Mouse (Mus musculus) hindbrain, embryonic 13.5 days (tissue): ENCODE measurements around the gene Large2. TPM values are rescaled to one million over a fixed set of nuclear protein-coding genes. Genes with fewer than 3 reads are reported as not detected.

Experiments used
- ATAC-seq: fragments of 200-750 bp; cut with Nextera tagmentation; 2 replicates; pipeline ENCODE4 v1.8.0; 2017; ENCODE audit warnings: moderate TSS enrichment; ENCODE audit not compliant: low FRiP score
- H3K27ac ChIP-seq: fragments of 300-500 bp; sonication (generic); 2 replicates; pipeline ENCODE4 v1.5.1; 2015; ENCODE audit warnings: inconsistent platforms, mild to moderate bottlenecking, moderate library complexity
- H3K27me3 ChIP-seq: fragments of 300-500 bp; sonication (generic); 2 replicates; pipeline ENCODE4 v1.6.1; 2015; ENCODE audit warnings: mild to moderate bottlenecking, inconsistent platforms
- H3K36me3 ChIP-seq: fragments of 300-500 bp; sonication (generic); 2 replicates; pipeline ENCODE4 v1.6.1; 2015; ENCODE audit warnings: mild to moderate bottlenecking, inconsistent platforms
- H3K4me1 ChIP-seq: fragments of 300-500 bp; sonication (generic); replicated peaks from 2 replicates; pipeline ENCODE4 v1.6.1; 2015; ENCODE audit warnings: inconsistent platforms
- H3K4me2 ChIP-seq: fragments of 300-500 bp; sonication (generic); 2 replicates; pipeline ENCODE4 v1.6.1; 2015; ENCODE audit warnings: inconsistent platforms, mild to moderate bottlenecking, moderate library complexity
- H3K4me3 ChIP-seq: fragments of 300-500 bp; sonication (generic); 2 replicates; pipeline ENCODE4 v1.5.1; 2015; ENCODE audit warnings: mild to moderate bottlenecking, inconsistent platforms
- H3K9ac ChIP-seq: fragments of 300-500 bp; sonication (generic); 2 replicates; pipeline ENCODE4 v1.6.1; 2015; ENCODE audit warnings: mild to moderate bottlenecking, inconsistent platforms
- H3K9me3 ChIP-seq: fragments of 300-500 bp; sonication (generic); 2 replicates; pipeline ENCODE4 v1.6.1; 2016; ENCODE audit warnings: inconsistent platforms
- WGBS: fragments of 180-500 bp; shearing (Covaris S2); methylation state at CpG from one replicate; pipeline ENCODE4 v1.1.7; 2015; 5-methylcytosine and 5-hydroxymethylcytosine counted together
- polyA plus RNA-seq: library from polyadenylated mRNA; unstranded; fragments of >200 nt; fragmentation: Nextera tagmentation; extraction: Ambion mirVana; gene quantifications from 2 replicates; pipeline ENCODE4 v1.2.1, GENCODE M21; 2015

Large2 gene
- polyA plus RNA-seq, 1 experiment from 2014 or later: 1.6 TPM

DNA sequence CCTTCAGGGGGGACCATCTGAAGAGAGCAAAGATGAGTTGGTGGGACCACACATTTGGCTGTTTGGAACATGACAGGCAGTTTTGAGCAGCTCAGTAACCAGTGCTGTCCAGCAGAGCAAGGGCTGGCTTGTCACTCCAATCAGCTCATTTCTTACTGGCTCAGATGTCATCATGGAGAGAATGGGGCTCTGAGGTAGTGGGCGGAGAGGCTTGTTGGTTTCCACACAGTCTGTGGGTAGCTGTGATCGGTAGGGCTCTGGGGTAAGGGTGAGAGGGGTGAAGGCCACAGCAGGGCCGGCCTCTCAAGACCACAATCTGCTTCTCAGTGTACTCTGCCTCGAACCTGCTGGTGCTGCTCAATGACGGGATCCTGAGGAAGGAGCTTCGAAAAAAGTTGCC, 1.6 kb upstream of the Large2 start:
- Histone ChIP-seq H3K4me3 (peak overlapping the region; percentile 73), H3K4me2 (peak overlapping the region; percentile 91), H3K9ac (peak overlapping the region; percentile 84; the same call in 1 of the 2 replicates), H3K36me3 (peaks cover 42% of the 10 kb centered on the region), H3K4me1 (peaks cover 48% of the 10 kb centered on the region), H3K27ac (no peak overlapping the region), H3K27me3 (peaks cover 11% of the 10 kb centered on the region), H3K9me3 (no peaks in the 10 kb centered on the region)
- 92% methylated on average over 6 of the region's 6 CpGs for WGBS
- no peak for ATAC-seq

DNA sequence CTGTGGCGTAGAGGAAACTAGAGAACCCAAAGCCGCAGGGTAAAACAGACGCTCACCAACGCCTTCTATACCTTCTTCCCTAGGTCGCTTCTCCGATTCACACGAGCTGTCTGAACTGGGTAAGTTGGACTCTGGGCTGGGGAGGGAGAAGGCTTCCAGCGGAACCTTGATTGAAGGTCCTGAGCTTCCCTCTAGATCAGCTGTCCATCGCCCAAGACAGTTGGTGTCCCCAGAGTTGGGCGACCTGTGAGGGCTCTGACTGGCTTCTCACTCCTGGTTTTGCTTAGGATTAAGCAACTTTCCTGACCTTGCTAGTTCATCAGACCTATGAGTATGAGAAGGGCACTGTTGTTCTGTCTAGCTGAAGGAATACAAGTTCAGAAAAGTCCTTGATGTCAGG, 1.1 kb upstream of the Large2 start:
- H3K9me3 ChIP-seq: no peaks in the 10 kb centered on the region
- H3K27me3 ChIP-seq: peaks cover 16% of the 10 kb centered on the region
- H3K4me3 ChIP-seq: peak overlapping the region; percentile 73
- H3K4me1 ChIP-seq: peaks cover 51% of the 10 kb centered on the region
- 10% methylated on average over 10 of the region's 10 CpGs for WGBS
- peak overlapping the region; percentile 84 for H3K9ac ChIP-seq
- ATAC-seq: 0 out of 2 replicates have a peak, but pooled peaks have one; percentile 1
- peak overlapping the region; percentile 87 for H3K27ac ChIP-seq
- peak overlapping the region; percentile 91 for H3K4me2 ChIP-seq
- peaks cover 37% of the 10 kb centered on the region for H3K36me3 ChIP-seq

DNA sequence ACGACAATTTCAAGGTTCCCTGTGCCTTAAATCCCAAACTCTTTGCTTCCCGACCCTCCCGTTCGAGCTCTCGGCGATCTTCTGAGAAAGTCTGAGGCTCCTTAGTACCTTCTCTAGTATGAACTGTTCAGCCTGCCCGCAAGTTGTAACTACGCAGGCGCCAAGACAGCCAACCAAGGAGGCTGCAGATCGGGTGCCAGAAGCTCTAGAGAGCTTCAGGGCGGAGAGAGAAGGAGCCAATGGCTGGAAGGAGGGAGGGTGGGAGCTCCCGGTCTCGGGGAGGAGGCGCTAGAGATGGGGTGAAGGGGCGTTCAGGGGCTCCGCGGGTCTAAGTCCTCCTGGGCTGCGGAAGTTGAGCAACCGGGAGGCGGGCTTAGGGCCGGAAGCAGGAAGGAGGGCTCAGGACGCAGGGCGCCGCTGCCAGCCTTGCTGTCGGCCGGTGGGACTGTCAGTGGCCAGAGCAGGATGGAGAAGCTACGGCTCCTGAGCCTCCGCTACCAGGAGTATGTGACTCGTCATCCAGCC, 492 bp upstream of the Large2 start:
- Histone ChIP-seq H3K4me2 (peak overlapping the region; percentile 91), H3K9ac (peak overlapping the region; percentile 84), H3K27ac (peak overlapping the region; percentile 87), H3K4me3 (peak overlapping the region; percentile 73), H3K9me3 (no peaks in the 10 kb centered on the region), H3K27me3 (peaks cover 23% of the 10 kb centered on the region), H3K36me3 (peaks cover 31% of the 10 kb centered on the region), H3K4me1 (peaks cover 54% of the 10 kb centered on the region)
- under 1% methylated on average over 29 of the region's 29 CpGs for WGBS
- ATAC-seq: peak; percentile 96

DNA sequence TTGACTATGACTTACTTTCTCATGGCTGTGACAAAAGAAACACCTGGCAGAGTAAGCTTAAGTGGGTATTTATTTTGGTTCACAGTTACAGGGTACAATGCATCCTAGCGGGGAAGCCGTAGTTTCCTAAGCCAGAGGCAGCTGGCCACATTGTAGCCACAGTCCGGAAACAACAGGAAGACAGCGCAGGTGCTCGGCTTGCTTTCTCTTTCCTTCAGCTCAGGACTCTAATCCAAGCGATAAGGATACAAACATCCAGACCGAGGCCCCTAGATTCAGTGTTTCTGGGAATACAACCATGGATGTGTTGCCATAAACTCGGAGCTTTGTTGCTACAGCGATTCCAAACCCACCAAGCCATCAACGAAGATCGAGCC, 1.2 kb downstream of the Large2 start:
- Histone ChIP-seq H3K9ac (no peak overlapping the region), H3K36me3 (peaks cover 13% of the 10 kb centered on the region), H3K27me3 (peaks cover 40% of the 10 kb centered on the region), H3K4me1 (peaks cover 57% of the 10 kb centered on the region), H3K9me3 (no peaks in the 10 kb centered on the region), H3K4me2 (no peak overlapping the region), H3K27ac (no peak overlapping the region), H3K4me3 (no peak overlapping the region)
- WGBS: 85% methylated on average over 11 of the region's 11 CpGs
- ATAC-seq: no peak

DNA sequence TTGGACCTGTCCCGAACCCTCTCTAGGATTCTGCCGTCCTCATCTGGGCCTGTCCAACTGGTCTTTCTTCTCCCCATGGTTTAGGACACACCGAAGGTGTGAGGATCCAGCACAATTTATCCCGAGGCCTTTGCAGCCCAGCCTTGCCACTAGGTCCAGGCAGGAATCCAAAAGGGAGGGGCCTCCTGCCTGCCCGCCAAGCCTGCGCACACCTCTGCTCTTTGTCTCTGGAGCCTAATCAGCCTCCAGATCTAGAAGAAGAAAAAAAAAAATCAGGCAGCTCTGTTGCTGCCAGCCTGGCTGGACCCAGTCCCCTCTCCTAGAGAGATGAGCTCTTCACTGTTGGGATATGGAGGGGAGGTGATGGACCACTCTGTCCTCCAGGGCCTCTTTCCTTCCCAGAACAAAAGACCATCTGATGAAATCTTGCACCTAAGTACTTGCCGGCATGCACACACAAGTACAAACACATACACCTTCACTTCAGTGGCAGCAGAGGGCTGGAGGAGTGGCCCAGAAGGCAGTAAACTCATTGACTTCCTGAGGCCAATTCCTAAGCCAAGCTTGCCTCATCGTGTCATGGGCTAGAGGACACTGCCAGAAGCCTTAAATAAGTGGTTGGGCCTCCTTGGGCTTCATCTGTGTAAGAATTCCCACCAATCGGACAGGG, 1.8 kb downstream of the Large2 start:
- Histone ChIP-seq H3K36me3 (peaks cover 8% of the 10 kb centered on the region), H3K9me3 (no peaks in the 10 kb centered on the region), H3K4me1 (peaks cover 57% of the 10 kb centered on the region), H3K4me2 (no peak overlapping the region), H3K27me3 (peaks cover 41% of the 10 kb centered on the region), H3K27ac (no peak overlapping the region), H3K9ac (no peak overlapping the region), H3K4me3 (no peak overlapping the region)
- WGBS: 45% methylated on average over 9 of the region's 9 CpGs
- ATAC-seq: no peak

DNA sequence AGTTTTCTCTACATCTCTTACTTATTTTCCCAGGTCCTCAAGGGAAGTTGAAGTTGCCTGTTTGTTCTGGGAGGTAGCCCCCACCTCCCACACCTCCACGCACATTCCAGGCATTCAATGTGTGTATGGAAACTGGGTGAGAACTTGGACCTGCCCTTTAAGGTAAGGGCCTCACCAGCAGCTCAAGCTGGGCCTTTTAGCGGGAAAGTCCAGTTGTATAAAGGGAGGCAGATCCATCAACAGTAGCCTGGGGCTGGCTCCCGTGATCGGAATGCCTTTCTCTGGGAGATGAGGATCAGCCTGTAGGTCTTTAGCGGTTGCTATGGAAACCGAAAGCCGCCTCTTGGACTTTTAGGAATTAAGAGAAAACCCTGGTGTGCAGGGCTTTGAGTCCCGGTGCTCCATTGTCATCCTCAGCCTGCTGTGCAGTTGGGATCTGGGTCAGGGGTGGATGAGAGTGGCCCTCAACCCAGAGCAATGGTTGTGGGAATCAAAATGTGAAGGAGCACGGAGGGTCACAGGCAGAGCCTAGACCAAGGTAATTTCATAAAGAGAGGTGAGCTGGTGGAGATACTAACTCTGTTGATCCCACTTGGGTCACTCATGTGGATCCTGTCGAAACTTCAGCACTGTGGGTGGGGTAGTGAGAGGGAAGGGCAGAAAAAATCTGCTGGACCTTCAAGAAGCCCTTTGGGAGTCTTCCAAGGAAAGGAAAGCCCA, 2.5 kb downstream of the Large2 start:
- Histone ChIP-seq H3K36me3 (peaks cover 1% of the 10 kb centered on the region; the same call in 1 of the 2 replicates), H3K9ac (no peak overlapping the region), H3K4me2 (no peak overlapping the region), H3K27ac (0 out of 2 replicates have a peak overlapping the region, but pooled peaks have one; percentile 3), H3K27me3 (peaks cover 41% of the 10 kb centered on the region), H3K4me1 (peaks cover 57% of the 10 kb centered on the region), H3K4me3 (no peak overlapping the region), H3K9me3 (no peaks in the 10 kb centered on the region)
- WGBS: 6% methylated on average over 10 of the region's 10 CpGs
- no peak for ATAC-seq

DNA sequence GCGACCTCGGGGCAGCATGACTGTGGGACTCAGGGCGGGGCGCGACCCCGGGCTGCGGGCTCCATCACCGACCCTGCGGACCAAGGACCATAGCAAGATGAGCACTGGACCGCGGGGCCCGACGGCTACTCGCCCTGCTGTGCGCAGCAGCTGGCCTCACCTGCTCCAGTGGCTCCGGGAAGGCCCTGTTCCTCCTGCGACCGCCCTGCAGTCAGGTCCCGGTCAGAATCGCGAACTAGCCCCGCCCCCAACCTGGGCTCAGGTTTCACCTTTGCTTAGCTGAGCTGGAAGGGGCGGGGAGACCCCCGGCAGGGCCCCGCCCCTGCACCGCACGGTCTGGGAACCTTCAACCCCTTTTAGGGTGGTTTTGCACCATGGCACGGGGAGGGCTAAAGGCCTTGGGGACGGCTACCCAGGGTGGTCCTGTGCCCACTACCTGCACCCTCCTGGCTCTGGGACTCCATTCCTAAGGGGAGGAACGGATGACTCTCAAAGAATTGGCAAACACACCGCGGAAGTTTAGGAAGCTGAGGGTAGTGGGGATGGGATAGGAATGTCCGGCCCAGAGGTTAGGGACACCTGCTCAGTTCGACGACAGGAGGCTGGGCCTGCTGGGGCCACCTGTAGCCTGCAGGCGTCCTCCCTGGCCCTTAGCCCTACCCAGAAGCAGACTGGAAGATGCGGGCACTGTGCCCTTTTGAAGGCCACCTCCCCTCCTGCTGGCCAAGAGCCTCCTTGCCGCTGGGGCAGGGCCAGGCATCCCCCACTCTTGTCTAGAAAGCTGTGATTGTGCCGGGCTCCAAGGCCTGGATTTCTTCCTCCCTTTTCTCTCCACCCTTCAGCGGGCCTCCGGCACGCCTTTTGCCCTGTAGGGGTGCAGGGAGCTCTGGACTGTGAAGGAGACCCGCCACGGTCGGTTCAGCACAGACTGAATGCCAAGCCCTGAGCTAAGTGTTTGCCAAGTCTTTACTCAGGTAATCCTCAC, 3.6 kb downstream of the Large2 start:
- WGBS: 2% methylated on average over 43 of the region's 45 CpGs
- peak overlapping the region; percentile 59 for H3K4me2 ChIP-seq
- peaks cover 51% of the 10 kb centered on the region for H3K4me1 ChIP-seq
- peaks cover 9% of the 10 kb centered on the region; the same call in 1 of the 2 replicates for H3K36me3 ChIP-seq
- H3K4me3 ChIP-seq: peak overlapping the region; percentile 38
- no peak for ATAC-seq
- H3K27me3 ChIP-seq: peaks cover 41% of the 10 kb centered on the region
- H3K9me3 ChIP-seq: no peaks in the 10 kb centered on the region
- H3K9ac ChIP-seq: peak overlapping the region; percentile 66
- peak overlapping the region; percentile 3; the same call in 1 of the 2 replicates for H3K27ac ChIP-seq

DNA sequence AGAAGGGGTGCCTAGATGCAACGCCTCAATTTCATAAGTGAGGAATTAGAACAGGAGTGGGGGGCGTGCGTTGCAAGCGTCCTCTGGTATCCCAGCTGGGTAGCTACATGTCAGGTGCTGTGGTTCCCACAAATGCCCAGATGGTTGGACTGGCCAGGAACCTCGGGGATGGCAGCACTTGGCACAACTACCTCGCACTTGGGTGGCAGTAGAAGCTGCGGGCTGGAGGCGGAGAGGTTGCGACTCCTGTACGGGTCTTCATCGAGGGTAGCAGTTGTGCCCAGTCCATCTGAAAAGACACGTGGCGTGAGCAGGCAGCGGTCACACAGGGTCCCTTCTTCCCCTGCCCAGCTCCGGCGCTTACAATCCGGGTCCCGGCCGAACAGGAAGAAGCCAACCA, 4.3 kb downstream of the Large2 start:
- Histone ChIP-seq H3K36me3 (peaks cover 12% of the 10 kb centered on the region; the same call in 1 of the 2 replicates), H3K27ac (no peak overlapping the region), H3K27me3 (peaks cover 41% of the 10 kb centered on the region), H3K4me1 (peaks cover 45% of the 10 kb centered on the region), H3K9me3 (no peaks in the 10 kb centered on the region), H3K4me2 (peak overlapping the region; percentile 59), H3K9ac (peak overlapping the region; percentile 66), H3K4me3 (peak overlapping the region; percentile 38)
- 12% methylated on average over 17 of the region's 19 CpGs for WGBS
- no peak for ATAC-seq

DNA sequence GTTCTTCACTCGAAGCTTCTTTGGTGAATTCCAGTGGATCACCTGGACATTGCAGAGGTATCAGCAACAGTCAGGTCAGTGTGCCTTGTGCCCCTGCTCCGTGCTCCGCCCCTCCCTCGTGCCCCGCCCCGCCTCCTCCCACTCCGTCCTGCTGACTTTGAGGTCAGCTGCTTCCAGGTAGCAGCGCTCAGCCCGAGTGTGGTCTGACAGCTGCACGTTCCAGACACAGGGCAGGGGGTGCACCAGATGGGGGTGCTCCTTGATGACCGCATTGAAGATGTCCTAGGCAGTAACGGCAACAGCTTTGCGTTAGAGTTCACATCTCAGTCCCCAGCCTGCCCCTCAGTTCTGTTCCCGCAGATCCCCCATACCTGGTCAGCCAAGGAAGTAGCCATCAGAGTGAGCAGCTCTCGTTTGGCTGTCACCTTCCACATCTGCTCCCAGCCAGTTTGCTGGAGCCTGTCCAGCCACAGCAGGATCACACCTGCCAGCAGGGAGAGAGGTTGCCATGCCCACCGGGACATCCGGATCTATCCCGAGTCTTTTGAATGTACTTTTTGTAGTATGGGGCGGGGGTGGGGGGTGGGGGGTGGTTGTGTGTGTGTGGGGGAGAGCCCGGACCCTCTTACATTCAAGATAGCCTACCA, 7.2 kb downstream of the Large2 start:
- no peaks in the 10 kb centered on the region for H3K9me3 ChIP-seq
- no peak overlapping the region for H3K9ac ChIP-seq
- H3K27ac ChIP-seq: no peak overlapping the region
- no peak overlapping the region for H3K4me2 ChIP-seq
- H3K27me3 ChIP-seq: peaks cover 41% of the 10 kb centered on the region
- peaks cover 27% of the 10 kb centered on the region for H3K4me1 ChIP-seq
- whole genome bisulfite sequencing: 46% methylated on average over 20 of the region's 20 CpGs
- ATAC-seq: no peak
- H3K36me3 ChIP-seq: peaks cover 30% of the 10 kb centered on the region
- no peak overlapping the region for H3K4me3 ChIP-seq

DNA sequence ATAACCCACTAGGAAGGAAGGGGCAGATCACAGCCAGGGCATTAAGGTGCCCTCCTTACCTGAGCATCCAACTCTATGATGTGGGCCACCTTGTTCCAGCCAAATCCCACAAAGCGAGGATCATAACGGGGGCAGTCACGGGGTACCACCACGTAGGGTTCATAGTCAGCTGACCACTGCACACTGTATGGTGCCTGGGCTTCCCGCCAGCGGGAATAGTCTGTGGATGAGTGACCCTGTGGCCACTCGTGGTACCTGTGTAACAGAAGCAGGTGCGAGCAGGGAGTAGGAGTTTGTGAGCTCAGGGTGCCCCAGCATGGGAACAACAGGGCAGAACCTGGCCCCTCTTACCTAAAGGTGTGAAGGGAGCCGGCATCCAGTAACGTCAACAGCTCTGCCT, 9.1 kb downstream of the Large2 start:
- H3K27ac ChIP-seq: no peak overlapping the region
- H3K4me2 ChIP-seq: no peak overlapping the region
- H3K36me3 ChIP-seq: peaks cover 38% of the 10 kb centered on the region
- peaks cover 8% of the 10 kb centered on the region for H3K4me1 ChIP-seq
- no peak for ATAC-seq
- H3K27me3 ChIP-seq: peaks cover 23% of the 10 kb centered on the region
- H3K9me3 ChIP-seq: no peaks in the 10 kb centered on the region
- no peak overlapping the region for H3K4me3 ChIP-seq
- no peak overlapping the region for H3K9ac ChIP-seq
- WGBS: 94% methylated on average over 10 of the region's 10 CpGs

DNA sequence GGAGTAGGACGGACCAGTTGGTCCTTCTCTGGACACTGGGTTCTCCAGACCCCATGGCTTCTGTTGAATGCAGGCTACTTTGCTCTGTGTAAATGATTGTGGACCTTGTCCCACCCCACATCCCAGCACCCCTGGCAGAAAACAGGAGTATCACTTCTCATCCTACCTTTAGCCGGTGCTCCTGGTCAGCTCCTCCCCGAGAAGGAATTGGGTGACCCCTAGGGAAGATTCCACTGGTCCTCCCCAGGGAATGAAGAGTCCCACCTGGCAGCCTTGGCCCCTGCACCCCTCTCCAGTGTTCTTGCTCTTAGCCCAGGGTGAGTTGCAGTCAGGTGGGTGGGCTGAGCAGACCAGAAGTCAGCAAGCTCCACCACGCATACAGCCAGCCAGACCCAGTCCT, 10.6 kb downstream of the Large2 start:
- Histone ChIP-seq H3K27me3 (peaks cover 8% of the 10 kb centered on the region), H3K4me1 (peaks cover 8% of the 10 kb centered on the region; the same call in 1 of the 2 replicates), H3K27ac (no peak overlapping the region), H3K36me3 (peaks cover 53% of the 10 kb centered on the region), H3K4me3 (no peak overlapping the region), H3K9ac (no peak overlapping the region), H3K9me3 (no peaks in the 10 kb centered on the region), H3K4me2 (no peak overlapping the region)
- 94% methylated on average over 4 of the region's 4 CpGs for WGBS
- no peak for ATAC-seq
